Mouse (Mus musculus): ENCODE measurements around the gene Gm3336. TPM values are rescaled to one million over a fixed set of nuclear protein-coding genes. Genes with fewer than 3 reads are reported as not detected.

Gm3336 gene
- 42.0 and 73.6 TPM in 2 replicates for polyA plus RNA-seq (2012; rRNA removed)

GRCm38 (mm10) chr8:70718297-70718696, at the start of gene Gm3336:
Gene Gm3336, plus strand, starts transcription at chr8:70718543.
- Histone ChIP-seq H3K36me3 (ENCODE audit: control insufficient read depth, insufficient read depth, low read length) (no peaks in the 10 kb centered on the region), H3K4me3 (ENCODE audit: low read depth, low read length) (peak within 1 kb of the TSS; percentile 52), H3K27me3 (ENCODE audit: control insufficient read depth, insufficient read depth, low read length) (no peaks in the 10 kb centered on the region), H3K27ac (ENCODE audit: insufficient read depth, low read depth, low read length) (no peak within 1 kb of the TSS), H3K4me1 (ENCODE audit: control insufficient read depth, insufficient read depth, insufficient read length, low read length) (peaks cover 6% of the 10 kb centered on the region)
- 2% methylated on average over 19 of the region's 19 CpGs for WGBS
- peak; percentile 8; the same call in 1 of the 2 replicates for TF ChIP-seq POLR2A (IDR thresholded peaks at IDR 0.05; ENCODE audit: low read depth, low read length)
- TF ChIP-seq CTCF (IDR thresholded peaks at IDR 0.05; ENCODE audit: extremely low read depth, insufficient read length, insufficient replicate concordance, low read depth, low read length) = peak; percentile 78

GRCm38 (mm10) chr8:70671615-70672324, 46.6 kb upstream of the Gm3336 start:
- no peaks in the 10 kb centered on the region for H3K27me3 ChIP-seq (ENCODE audit: control insufficient read depth, insufficient read depth, low read length)
- peaks cover 24% of the 10 kb centered on the region for H3K4me1 ChIP-seq (ENCODE audit: control insufficient read depth, insufficient read depth, insufficient read length, low read length)
- no peaks in the 10 kb centered on the region for H3K36me3 ChIP-seq (ENCODE audit: control insufficient read depth, insufficient read depth, low read length)
- H3K4me3 ChIP-seq (ENCODE audit: low read depth, low read length) = no peak overlapping the region
- H3K27ac ChIP-seq (ENCODE audit: insufficient read depth, low read depth, low read length) = peak overlapping the region; percentile 18; the same call in 1 of the 2 replicates
- no peak for TF ChIP-seq CTCF (IDR thresholded peaks at IDR 0.05; ENCODE audit: extremely low read depth, insufficient read length, insufficient replicate concordance, low read depth, low read length)
- no peak for TF ChIP-seq POLR2A (IDR thresholded peaks at IDR 0.05; ENCODE audit: low read depth, low read length)
- 81% methylated on average over 10 of the region's 10 CpGs for WGBS

- H3K4me3 ChIP-seq (ENCODE audit: low read depth, low read length) = peak overlapping the region; percentile 48
- H3K27me3 ChIP-seq (ENCODE audit: control insufficient read depth, insufficient read depth, low read length) = no peaks in the 10 kb centered on the region
- H3K27ac ChIP-seq (ENCODE audit: insufficient read depth, low read depth, low read length) = peak overlapping the region; percentile 39
- H3K36me3 ChIP-seq (ENCODE audit: control insufficient read depth, insufficient read depth, low read length) = no peaks in the 10 kb centered on the region
- TF ChIP-seq POLR2A (IDR thresholded peaks at IDR 0.05; ENCODE audit: low read depth, low read length) = no peak
- no peak for TF ChIP-seq CTCF (IDR thresholded peaks at IDR 0.05; ENCODE audit: extremely low read depth, insufficient read length, insufficient replicate concordance, low read depth, low read length)
- 32% methylated on average over 19 of the region's 19 CpGs for WGBS
- H3K4me1 ChIP-seq (ENCODE audit: control insufficient read depth, insufficient read depth, insufficient read length, low read length) = peaks cover 23% of the 10 kb centered on the region
Observed at GRCm38 (mm10) chr8:70672325-70673078, 45.8 kb upstream of the Gm3336 start.

GRCm38 (mm10) chr8:70673079-70673856, 45.1 kb upstream of the Gm3336 start, which contains the start of gene Lsm4:
Gene Lsm4, plus strand, starts transcription at chr8:70673248.
- H3K4me1 ChIP-seq (ENCODE audit: control insufficient read depth, insufficient read depth, insufficient read length, low read length) = peaks cover 30% of the 10 kb centered on the region
- H3K27ac ChIP-seq (ENCODE audit: insufficient read depth, low read depth, low read length) = peak within 1 kb of the TSS; percentile 93
- TF ChIP-seq CTCF (IDR thresholded peaks at IDR 0.05; ENCODE audit: extremely low read depth, insufficient read length, insufficient replicate concordance, low read depth, low read length) (peak; percentile 82), POLR2A (IDR thresholded peaks at IDR 0.05; ENCODE audit: low read depth, low read length) (peak; percentile 40; the same call in 1 of the 2 replicates)
- H3K36me3 ChIP-seq (ENCODE audit: control insufficient read depth, insufficient read depth, low read length) = peaks cover 2% of the 10 kb centered on the region; the same call in 1 of the 2 replicates
- H3K4me3 ChIP-seq (ENCODE audit: low read depth, low read length) = peak within 1 kb of the TSS; percentile 66
- no peaks in the 10 kb centered on the region for H3K27me3 ChIP-seq (ENCODE audit: control insufficient read depth, insufficient read depth, low read length)
- under 1% methylated on average over 60 of the region's 60 CpGs for WGBS

GRCm38 (mm10) chr8:70674109-70674508, 44.2 kb upstream of the Gm3336 start:
- Histone ChIP-seq H3K4me3 (ENCODE audit: low read depth, low read length) (peak overlapping the region; percentile 66; the same call in 1 of the 2 replicates), H3K27me3 (ENCODE audit: control insufficient read depth, insufficient read depth, low read length) (no peaks in the 10 kb centered on the region), H3K36me3 (ENCODE audit: control insufficient read depth, insufficient read depth, low read length) (peaks cover 3% of the 10 kb centered on the region; the same call in 1 of the 2 replicates), H3K4me1 (ENCODE audit: control insufficient read depth, insufficient read depth, insufficient read length, low read length) (peaks cover 39% of the 10 kb centered on the region), H3K27ac (ENCODE audit: insufficient read depth, low read depth, low read length) (peak overlapping the region; percentile 93)
- TF ChIP-seq CTCF (IDR thresholded peaks at IDR 0.05; ENCODE audit: extremely low read depth, insufficient read length, insufficient replicate concordance, low read depth, low read length) (no peak), POLR2A (IDR thresholded peaks at IDR 0.05; ENCODE audit: low read depth, low read length) (no peak)
- WGBS = 30% methylated on average over 3 of the region's 3 CpGs

GRCm38 (mm10) chr8:70674716-70675115, 43.6 kb upstream of the Gm3336 start:
- H3K4me3 ChIP-seq (ENCODE audit: low read depth, low read length) = no peak overlapping the region
- H3K36me3 ChIP-seq (ENCODE audit: control insufficient read depth, insufficient read depth, low read length) = peaks cover 3% of the 10 kb centered on the region; the same call in 1 of the 2 replicates
- WGBS = 23% methylated on average over 4 of the region's 4 CpGs
- TF ChIP-seq POLR2A (IDR thresholded peaks at IDR 0.05; ENCODE audit: low read depth, low read length) (no peak), CTCF (IDR thresholded peaks at IDR 0.05; ENCODE audit: extremely low read depth, insufficient read length, insufficient replicate concordance, low read depth, low read length) (no peak)
- peak overlapping the region; percentile 93 for H3K27ac ChIP-seq (ENCODE audit: insufficient read depth, low read depth, low read length)
- no peaks in the 10 kb centered on the region for H3K27me3 ChIP-seq (ENCODE audit: control insufficient read depth, insufficient read depth, low read length)
- H3K4me1 ChIP-seq (ENCODE audit: control insufficient read depth, insufficient read depth, insufficient read length, low read length) = peaks cover 45% of the 10 kb centered on the region

Data from small intestine, adult 2 months (tissue).